Mouse (Mus musculus): Measurements from ENCODE around the gene Olfr1411. TPM values are rescaled to one million over a fixed set of nuclear protein-coding genes. Genes with fewer than 3 reads are reported as not detected.

Gene Olfr1411
- total RNA-seq (2021): not detected
- long read RNA-seq: 0 reads

- no peak for DNase-seq (ENCODE audit: low spot score in 2 of 2)
Observed at GRCm38 (mm10) chr1:92594111-92594510, at the start of gene Olfr1411. Gene Olfr1411, plus strand, starts transcription at chr1:92594411.

- no peak for DNase-seq (ENCODE audit: low spot score in 2 of 2)
Observed at GRCm38 (mm10) chr1:92545929-92546328, 48.3 kb upstream of the Olfr1411 start.

- DNase-seq (ENCODE audit: low spot score in 2 of 2): no peak
Observed at GRCm38 (mm10) chr1:92571022-92571421, 23.2 kb upstream of the Olfr1411 start, which contains the start of gene Olfr1413. Gene Olfr1413, plus strand, starts transcription at chr1:92571322.

GRCm38 (mm10) chr1:92585479-92585878 is 8.7 kb upstream of the Olfr1411 start, which contains the start of gene Olfr1412:
Gene Olfr1412, plus strand, starts transcription at chr1:92585779.
- no peak for DNase-seq (ENCODE audit: low spot score in 2 of 2)

- no peak for DNase-seq (ENCODE audit: low spot score in 2 of 2)
Observed at GRCm38 (mm10) chr1:92596019-92596418, 1.8 kb downstream of the Olfr1411 start.

GRCm38 (mm10) chr1:92605482-92605881 is 11.3 kb downstream of the Olfr1411 start, which contains the start of gene Olfr1410:
Gene Olfr1410, plus strand, starts transcription at chr1:92605782.
- no peak for DNase-seq (ENCODE audit: low spot score in 2 of 2)

GRCm38 (mm10) chr1:92607711-92608110 is 13.5 kb downstream of the Olfr1411 start:
- no peak for DNase-seq (ENCODE audit: low spot score in 2 of 2)

GRCm38 (mm10) chr1:92611008-92611407 is 16.8 kb downstream of the Olfr1411 start:
- DNase-seq (ENCODE audit: low spot score in 2 of 2): peak; percentile 63 to 75

GRCm38 (mm10) chr1:92613175-92613574 is 19.0 kb downstream of the Olfr1411 start:
- no peak for DNase-seq (ENCODE audit: low spot score in 2 of 2)

- DNase-seq (ENCODE audit: low spot score in 2 of 2): no peak
Observed at GRCm38 (mm10) chr1:92614516-92614915, 20.3 kb downstream of the Olfr1411 start.

GRCm38 (mm10) chr1:92616046-92616445 is 21.8 kb downstream of the Olfr1411 start:
- DNase-seq (ENCODE audit: low spot score in 2 of 2): no peak

- DNase-seq (ENCODE audit: low spot score in 2 of 2): no peak
Observed at GRCm38 (mm10) chr1:92617488-92617887, 23.3 kb downstream of the Olfr1411 start, which contains the start of gene Olfr12. Gene Olfr12, plus strand, starts transcription at chr1:92617788.

- no peak for DNase-seq (ENCODE audit: low spot score in 2 of 2)
Observed at GRCm38 (mm10) chr1:92618360-92618759, 24.1 kb downstream of the Olfr1411 start.

GRCm38 (mm10) chr1:92628227-92628626 is 34.0 kb downstream of the Olfr1411 start:
- no peak for DNase-seq (ENCODE audit: low spot score in 2 of 2)

- no peak for DNase-seq (ENCODE audit: low spot score in 2 of 2)
Observed at GRCm38 (mm10) chr1:92632196-92632595, 38.0 kb downstream of the Olfr1411 start.

- DNase-seq (ENCODE audit: low spot score in 2 of 2): no peak
Observed at GRCm38 (mm10) chr1:92632948-92633347, 38.7 kb downstream of the Olfr1411 start.

GRCm38 (mm10) chr1:92633726-92634125 is 39.5 kb downstream of the Olfr1411 start:
- no peak for DNase-seq (ENCODE audit: low spot score in 2 of 2)

GRCm38 (mm10) chr1:92634569-92634968 is 40.4 kb downstream of the Olfr1411 start:
- no peak for DNase-seq (ENCODE audit: low spot score in 2 of 2)

- peak in 1 of 2 experiments; percentile 35 for DNase-seq (ENCODE audit: low spot score in 2 of 2)
Observed at GRCm38 (mm10) chr1:92634976-92635599, 40.9 kb downstream of the Olfr1411 start.

- no peak for DNase-seq (ENCODE audit: low spot score in 2 of 2)
Observed at GRCm38 (mm10) chr1:92636015-92636414, 41.8 kb downstream of the Olfr1411 start.

- DNase-seq (ENCODE audit: low spot score in 2 of 2): no peak
Observed at GRCm38 (mm10) chr1:92636676-92637075, 42.5 kb downstream of the Olfr1411 start.

GRCm38 (mm10) chr1:92637501-92638172 is 43.4 kb downstream of the Olfr1411 start:
- DNase-seq (ENCODE audit: low spot score in 2 of 2): no peak

All from layer of hippocampus, postnatal 10 days (tissue).